Mouse (Mus musculus): ENCODE data around the gene E2f1. TPM values are rescaled to one million over a fixed set of nuclear protein-coding genes. Genes with fewer than 3 reads are reported as not detected.

E2f1 gene
- 10 to 100 TPM; 10.2 to 10.4 TPM for total RNA-seq (2021)

DNA sequence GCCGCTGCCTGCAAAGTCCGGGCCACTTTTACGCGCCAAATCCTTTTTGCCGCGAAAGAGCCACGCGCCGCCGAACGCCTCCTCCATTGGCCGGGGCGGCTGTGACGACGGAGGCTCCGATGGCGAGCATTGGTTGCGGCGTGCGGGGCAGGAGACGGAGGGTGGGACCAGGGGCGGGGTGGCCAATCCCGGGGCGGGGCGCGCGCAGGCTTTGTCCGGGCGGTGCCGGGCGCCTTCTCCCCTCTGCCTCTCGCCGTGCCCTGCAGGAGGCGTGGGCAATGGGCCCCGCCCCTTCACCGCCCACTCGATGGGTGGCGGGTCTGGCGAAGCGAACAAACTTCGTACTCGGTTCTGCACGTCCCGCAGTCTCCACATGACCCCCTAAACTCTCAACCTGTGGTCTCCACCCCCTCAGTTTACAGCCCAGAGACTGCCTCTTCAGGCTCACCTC is at the start of gene E2f1:
Gene E2f1, minus strand, starts transcription at position 57 of the 451 bp plus-strand sequence.
- intact Hi-C loops (cut with DNase I), result no loop called here
- DNase-seq, result peak; percentile 95 to 96

DNA sequence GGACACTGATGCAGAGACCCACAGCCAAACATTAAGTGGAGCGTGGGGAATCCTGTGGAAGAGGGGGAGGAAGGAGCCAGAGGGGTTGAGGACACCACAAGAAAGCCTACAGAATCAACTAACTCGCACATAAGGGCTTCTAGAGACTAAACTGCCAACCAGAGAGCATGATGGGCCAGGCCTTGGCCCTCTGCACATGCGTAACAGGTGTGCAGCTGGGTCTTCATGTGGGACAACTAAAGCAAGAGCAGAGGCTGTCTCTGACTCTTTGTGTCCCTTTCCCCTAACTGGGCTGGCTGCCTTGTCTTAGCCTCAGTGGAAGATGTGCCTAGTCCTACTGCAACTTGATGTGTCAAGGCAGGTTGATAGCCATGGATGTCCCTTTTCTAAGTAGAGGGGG is 47.4 kb upstream of the E2f1 start:
- intact Hi-C loops (cut with DNase I), result loop anchor here (2.0 kb wide), 1 partner anchor 46 kb away; no protein-coding TSS in a partner anchor
- no peak for DNase-seq

DNA sequence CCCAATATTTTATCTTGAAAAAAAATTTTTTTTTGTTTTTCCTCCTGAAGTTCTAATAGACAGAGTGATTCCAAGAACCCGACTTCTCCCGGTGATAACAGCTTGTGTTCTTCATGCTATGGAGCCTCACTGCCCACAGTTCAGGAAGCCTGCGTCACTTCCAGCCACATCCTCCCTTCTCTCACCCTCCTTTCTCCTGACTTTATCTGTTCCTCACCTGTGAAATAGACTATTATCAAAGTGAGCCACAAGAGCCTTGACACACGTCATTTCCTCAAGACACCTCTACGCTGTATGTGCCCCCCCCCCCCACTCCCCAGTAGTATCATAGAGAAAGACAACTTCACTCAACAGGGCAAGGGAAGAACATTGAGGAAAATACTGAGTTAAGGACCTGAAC is 46.0 kb upstream of the E2f1 start:
- intact Hi-C loops (cut with DNase I), result loop anchor here (2.0 kb wide), 1 partner anchor 47 kb away; no protein-coding TSS in a partner anchor

DNA sequence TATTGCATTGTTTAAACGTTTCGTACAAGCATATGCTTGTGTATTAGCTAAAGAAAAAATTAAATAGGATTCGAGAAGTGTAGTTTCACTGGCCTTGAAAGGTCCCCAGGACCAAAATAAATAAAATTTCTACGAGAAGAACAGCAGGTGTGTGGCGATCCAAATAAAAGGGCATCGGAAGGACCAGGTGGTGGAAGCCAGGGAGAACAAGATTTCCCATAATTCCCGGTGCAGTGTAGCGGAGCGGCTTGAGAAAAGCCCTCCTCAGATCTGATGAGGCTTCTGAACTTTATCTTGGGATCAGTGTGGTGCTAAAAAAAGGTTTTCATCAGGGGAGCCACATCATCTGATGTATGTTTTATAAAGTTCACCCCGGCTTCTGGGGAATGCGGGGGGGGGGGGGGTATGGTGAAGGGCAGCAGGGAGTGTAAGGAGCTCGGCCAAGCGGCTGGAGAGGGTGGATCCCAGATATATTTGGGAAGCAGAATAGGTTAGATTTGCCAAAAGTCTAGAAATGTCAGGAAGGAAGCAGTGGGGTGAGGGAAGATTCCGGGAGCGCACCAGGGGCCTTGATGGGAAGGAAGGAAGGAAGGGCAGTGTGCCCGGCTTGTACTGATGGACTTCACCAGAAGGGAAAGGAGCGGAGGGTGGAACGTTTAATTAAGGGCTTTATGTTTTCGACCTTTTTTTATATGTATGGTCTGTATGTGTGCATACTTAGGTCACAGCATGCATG is 45.3 kb upstream of the E2f1 start:
- intact Hi-C loops (cut with DNase I), result no loop called here
- no peak for DNase-seq

More for the DNA sequence above, 46.0 kb upstream of the E2f1 start:
- no peak for DNase-seq

DNA sequence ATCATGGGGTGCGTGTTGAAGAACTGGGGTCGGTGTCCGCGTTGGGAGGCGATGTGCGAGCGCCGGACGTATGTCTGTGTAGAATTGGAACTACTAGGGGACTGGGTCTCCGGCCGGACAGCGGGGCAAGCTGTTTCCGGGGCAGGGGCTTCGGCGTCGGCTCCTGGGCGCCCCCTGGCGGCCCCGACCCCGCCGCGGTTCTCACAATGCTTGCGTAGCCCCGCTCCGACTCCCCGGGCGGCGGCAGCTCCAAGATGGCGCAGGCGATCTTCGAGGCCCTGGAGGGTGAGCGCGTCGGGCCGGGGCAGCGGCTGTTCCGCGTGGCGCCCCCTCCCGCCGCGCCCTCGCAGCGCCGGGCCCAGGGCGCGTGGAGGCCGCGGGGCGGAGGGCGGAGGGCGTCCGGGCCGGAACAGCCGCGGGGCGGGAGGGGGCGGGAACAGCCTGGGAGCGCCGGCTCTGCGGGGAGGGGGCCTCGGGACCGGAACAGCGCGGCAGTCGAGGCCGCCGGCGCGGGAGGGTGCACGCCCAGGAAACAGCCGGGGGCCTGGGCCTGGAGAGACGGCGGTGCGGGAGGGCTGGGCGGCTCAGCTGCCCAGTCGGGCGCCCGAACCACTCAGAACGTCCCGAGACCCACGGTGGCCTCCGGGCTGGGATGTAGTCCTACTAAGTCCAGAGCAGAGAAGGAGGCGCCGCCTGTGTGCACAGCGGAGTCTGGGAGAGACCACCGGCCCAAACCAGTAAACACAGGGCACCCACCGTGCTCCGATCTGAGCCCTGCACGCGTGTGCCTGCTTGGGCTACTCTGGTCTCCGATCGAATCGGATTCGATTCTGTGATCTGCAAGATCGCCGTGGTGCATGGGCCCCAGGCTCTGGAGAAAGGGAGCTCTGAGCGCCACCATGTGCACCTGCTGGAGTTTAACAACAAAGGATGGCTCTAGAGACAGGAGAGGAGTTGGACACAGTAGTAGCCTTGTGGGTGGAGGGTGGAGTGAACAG is 43.7 kb upstream of the E2f1 start, which contains the start of the genes Zfp341 and 4930519P11Rik:
Gene Zfp341, plus strand, starts transcription at position 180 of the 998 bp plus-strand sequence.
Gene 4930519P11Rik, minus strand, starts transcription at position 320 of the 998 bp plus-strand sequence.
- intact Hi-C loops (cut with DNase I), result loop anchor here (1.0 to 2.0 kb wide), 3 partner anchors 20 to 197 kb away; no protein-coding TSS in a partner anchor
- DNase-seq, result peak; percentile 92 to 93

DNA sequence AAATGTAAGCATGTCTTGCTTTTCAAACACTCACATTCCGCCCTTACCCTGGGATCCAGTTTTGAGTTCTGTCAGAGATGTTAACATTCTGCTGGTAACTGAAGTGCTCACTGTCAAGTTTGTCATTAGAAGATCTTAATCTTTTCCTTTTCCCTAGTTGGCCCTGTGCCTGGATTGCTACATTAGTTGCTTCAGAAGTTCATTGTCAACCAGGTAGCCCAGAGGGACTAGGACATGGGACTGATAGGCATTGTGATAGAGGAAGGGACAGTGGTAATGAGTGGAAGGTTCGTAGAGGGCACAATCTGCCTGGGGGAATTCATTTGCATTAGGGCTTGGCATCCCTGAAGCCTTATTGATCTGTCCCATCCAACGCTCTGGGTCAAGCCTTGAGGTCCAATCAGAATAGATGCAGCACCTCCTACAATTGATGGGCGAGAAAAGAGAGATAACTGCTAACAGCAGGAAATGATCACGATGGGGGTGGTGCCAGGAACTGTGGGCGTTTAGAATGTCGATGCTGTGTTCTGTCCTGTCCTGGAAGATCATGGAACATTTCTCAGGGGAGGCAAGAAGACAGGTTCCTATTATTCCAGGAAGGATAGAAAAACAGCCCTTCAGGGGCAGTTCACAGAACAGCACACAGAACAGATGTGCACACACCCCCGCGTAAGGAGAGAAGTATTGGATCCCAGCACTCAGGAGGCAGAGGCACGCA is 39.5 kb upstream of the E2f1 start:
- DNase-seq, result no peak
- intact Hi-C loops (cut with DNase I), result no loop called here

DNA sequence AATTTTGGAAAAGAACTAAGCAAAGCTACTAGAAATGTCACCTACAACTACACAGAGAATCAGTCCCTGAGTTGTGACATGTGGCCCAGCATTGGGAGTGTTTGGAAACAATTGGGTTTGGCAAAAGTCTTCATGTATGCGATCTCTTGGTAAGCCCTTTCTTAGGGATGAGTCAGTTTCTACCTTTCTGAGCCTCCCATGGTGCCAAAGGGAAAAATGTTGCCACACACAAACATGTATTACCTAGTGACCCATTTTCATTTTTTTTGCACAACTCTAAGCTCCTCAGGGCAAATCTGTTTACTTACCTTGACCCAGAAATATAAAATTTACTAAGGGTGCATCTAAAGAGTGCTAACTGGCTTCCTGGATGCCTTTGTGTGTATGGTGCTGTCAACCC is 37.3 kb upstream of the E2f1 start:
- DNase-seq, result no peak
- intact Hi-C loops (cut with DNase I), result no loop called here

DNA sequence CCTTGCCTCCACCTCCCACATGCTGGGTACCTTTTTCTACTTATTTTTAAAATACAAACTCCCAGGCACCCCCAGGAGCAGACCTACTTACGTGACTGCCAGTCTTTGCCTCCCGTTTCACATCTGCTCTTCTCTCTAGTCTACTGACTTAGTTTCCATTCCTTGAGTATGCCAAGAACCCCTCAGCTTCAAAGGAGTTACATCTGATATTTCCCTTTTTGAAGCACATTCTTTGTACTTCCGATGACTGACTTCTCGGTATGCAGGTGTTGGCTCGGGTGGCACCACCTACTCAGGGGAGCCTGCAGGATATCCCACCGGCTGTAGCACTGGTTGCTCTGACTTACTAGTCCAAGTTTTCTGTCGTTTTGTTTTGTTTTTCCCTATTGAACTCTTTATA is 34.5 kb upstream of the E2f1 start:
- DNase-seq, result no peak
- intact Hi-C loops (cut with DNase I), result no loop called here

DNA sequence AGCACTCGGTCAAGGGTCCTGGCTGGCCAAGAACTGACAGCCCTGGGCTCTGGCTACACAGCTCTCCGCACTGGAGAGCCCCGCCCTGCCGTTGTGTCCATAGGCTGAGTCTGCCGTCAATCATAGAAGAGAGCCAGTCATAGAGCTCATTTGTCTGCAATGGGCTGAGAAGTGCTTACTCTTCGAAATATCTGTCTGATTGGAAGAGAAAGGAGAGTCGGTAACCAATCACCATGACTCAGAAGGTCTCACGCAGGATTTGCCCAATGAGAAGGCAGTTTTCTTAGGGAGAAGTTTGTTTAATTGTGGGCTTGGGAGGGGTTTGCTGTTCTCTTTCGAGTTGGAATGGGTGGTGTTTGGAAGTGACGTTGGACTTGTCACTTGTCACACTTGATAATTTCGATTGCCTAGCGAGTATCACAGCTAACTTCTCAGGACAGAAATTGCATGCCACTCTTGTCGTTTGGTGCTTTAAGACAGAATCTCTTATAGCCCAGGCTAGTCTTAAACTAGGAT is 34.0 kb upstream of the E2f1 start, which contains the start of gene Pxmp4:
Gene Pxmp4, minus strand, starts transcription at position 71 of the 516 bp plus-strand sequence.
- intact Hi-C loops (cut with DNase I), result no loop called here
- peak; percentile 99 to 100 for DNase-seq

DNA sequence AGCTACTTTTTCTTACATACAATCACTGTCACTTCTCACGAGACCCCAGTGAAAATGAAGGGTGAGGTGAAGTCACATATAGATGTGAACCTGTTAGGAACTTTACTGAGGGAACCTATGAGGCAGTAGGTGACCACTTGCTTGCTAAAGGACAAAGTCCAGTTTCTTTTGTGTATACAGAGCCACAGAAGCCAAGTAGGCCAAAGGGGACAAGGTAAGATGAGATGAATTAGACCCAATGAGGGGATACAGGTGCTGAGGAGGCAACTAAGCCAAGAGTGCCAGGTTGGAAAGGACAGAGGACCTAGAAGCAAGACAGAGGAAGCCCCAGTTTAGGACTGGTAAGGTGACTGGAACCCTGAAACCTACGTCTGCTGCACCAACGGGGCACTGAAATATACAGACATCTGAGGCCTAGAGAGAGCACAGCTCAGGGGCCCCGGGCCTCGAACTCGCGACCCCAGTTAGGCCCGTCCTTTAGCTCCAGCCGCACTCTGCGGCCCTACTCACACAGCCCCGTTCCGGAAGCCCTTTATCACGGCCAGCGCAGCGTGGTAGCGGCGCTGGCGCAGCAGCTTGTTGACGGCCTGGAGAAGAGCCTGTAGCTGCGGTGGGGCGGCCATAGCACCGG is 33.4 kb upstream of the E2f1 start:
- intact Hi-C loops (cut with DNase I), result no loop called here
- no peak for DNase-seq

DNA sequence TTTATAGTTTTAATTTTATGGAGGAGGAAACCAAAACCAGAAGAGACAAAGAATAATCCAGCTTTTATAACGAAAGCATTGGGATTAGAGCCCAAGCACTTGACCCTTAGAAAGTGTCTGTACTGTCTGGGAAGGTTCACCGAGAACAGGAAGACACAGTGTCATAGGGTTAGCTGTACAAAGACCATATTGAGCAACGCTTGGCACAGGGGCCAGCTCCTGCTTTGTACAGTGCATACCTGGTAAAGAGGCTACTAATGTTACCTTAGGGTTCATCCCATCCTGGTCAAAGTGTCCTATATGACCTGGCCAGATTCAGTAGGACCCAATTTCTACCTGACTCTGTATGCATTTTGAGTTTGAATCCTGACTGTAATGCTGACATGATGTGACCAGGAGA is 31.6 kb upstream of the E2f1 start:
- no peak for DNase-seq
- intact Hi-C loops (cut with DNase I), result no loop called here

DNA sequence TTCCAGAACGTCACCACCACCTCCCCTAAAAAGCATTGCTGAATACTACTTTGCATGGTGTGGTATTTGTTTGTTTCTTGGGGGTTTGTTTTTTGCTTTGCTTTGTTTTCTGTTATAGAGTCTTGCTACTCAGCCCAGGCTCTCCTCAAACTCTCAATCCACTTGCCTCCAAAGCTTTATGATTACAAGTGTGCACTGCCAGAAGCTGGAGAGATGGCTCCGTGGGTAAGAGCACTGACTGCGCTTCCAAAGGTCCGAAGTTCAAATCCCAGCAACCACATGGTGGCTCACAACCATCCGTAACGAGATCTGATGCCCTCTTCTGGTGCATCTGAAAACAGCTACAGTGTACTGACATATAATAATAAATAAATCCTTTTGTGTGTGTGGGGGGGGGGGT is 30.9 kb upstream of the E2f1 start:
- DNase-seq, result no peak
- intact Hi-C loops (cut with DNase I), result no loop called here

DNA sequence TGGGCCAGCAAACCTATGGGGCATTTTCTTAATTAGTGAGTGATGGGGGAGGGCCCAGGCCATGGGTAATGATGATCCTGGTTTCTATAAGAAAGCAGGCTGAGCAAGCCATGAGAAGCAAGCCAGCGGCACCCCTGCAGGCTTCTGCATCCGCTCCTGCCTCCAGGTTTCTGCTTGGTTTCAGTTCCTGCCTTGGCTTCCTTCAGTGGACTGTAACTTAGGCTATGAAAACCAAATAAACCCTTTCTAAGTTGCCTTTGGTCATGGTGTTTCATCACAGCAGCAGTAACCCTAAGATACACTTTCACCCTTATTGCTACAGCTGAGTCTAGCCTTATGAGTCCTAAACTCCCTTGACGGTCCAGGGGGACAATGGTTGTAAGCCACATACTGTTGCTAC is 27.7 kb upstream of the E2f1 start:
- intact Hi-C loops (cut with DNase I), result no loop called here
- DNase-seq, result no peak

DNA sequence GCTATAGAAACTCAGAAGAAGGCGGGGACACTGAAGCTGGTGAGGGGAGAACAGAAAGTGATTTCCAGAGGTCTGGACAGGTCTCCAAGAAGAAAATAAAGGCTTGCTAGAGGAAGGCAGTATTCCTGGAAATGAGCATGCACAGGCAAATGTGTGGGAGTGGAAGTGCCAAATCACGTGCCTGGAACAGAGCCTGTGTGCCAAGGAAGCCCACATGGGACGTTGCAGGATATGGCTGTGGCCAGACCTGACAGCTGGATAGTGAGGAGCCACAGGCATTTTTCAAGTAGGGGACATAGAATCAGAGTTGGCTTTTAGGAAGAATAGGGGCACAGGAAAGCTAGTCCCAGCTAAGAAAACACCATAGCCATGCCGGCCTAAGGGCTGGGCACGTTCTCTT is 26.1 kb upstream of the E2f1 start:
- intact Hi-C loops (cut with DNase I), result no loop called here
- DNase-seq, result peak in 1 of 2 experiments; percentile 58

DNA sequence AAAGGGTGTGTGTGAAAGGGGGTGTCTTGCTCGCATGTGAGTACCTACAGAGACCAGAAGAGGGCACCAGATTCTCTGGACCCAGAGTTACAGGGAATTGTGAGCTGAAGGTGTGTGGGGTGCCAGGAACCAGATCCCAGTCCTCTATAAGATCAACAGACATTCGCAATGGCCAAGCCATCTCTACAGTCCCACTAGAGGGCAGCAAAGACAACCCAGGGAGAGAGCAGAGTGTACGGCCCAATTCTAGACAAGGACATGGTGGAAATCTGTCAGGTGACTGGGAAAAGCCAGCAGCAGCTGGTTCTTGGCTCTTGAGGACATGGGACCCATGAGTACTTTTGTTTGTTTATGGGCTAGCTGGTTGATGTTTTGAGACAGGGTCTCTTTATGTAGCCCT is 23.3 kb upstream of the E2f1 start:
- intact Hi-C loops (cut with DNase I), result loop anchor here (1.0 kb wide), 1 partner anchor 20 kb away; the partner anchor contains the start of genes 4930519P11Rik and Zfp341
- peak in 1 of 2 experiments; percentile 52 for DNase-seq

DNA sequence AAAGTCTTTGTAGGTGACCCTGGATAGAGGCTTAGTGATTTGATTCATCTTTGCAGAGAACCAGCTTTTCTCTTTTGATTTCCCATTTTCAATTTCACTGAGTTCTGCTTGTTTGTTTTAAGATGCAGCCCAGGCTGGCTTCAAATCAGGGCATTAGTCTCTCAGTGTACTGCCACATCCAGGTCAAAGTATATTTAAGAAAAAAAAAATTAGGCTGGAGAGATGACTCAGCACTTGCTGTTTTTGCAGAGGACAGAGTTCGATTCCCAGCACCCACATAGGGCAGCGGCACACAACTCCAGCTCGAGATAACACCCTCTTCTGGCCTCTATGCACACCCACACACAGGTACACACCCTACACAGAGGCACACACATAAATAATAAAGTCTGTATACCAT is 21.5 kb upstream of the E2f1 start:
- no peak for DNase-seq
- intact Hi-C loops (cut with DNase I), result no loop called here

DNA sequence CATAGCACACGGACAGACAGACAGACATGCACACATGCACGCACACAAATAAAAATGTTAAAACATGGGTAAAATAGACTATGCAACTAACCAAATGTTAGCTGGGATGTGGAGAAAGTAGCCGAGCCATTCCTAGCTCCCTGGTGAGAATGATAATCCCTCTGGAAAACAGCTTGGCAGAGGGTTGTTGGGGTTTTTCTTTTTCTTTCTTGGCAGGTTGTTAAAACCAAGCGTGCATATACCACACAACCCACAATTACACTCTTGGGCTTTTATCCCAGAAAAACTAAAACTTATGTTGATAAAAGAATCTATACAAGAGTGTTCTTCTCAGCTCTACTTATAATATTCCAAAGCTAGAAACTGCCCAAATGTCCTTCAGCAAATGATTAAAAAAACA is 19.4 kb upstream of the E2f1 start:
- no peak for DNase-seq
- intact Hi-C loops (cut with DNase I), result no loop called here

DNA sequence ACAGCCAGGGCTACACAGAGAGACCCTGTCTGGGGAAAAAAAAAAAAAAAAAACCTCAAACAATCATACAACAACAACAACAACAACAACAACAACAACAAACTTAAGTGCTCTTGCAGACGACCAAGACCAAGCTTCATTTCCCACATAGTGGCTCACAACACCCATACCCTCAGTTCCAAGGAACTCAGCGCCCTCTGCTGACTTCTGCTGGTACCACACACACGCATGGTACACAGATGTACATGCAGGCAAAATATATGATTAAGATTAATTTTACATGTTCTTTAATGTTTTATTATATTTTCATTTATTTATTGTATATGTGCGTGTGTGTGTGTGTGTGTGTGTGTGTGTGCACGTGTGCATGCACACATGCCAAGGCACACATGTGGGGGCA is 16.7 kb upstream of the E2f1 start:
- intact Hi-C loops (cut with DNase I), result no loop called here
- DNase-seq, result peak; percentile 26 to 63

DNA sequence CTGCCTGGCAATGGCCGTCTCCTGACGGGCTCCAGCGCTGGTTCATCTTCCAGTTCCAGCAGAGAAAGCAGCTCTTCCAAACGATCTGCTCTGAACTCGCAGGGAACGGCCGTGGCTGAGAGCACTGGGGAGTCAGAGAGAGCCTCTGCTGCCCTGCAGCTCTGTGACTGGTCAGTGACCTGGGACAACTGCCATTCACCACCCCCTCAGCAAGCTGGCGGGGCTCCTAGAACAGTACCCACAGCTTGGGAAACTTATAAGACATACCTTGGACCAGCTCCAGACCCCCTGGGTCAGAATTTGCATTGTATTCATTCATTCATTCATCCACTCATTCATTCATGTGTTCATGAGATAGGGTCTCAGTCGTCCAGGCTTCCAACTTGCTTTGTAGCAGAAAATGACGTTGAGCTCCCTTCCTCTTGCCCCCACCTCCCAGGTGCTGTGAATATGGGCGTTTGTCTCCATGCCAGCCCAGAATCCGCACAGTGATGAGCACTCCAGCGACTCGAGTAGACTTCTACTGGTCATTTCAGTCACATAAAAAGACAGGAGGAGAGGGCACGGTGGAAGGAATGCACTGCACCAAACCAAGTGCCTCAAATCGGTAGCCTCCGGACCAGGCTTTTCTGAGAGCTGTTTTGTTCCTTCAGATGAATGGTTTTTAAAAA is 15.4 kb upstream of the E2f1 start:
- intact Hi-C loops (cut with DNase I), result no loop called here

More for the DNA sequence above, 15.4 kb upstream of the E2f1 start:
- DNase-seq, result no peak
